Mouse (Mus musculus): ENCODE results near the gene Adamts14. TPM values are rescaled to one million over a fixed set of nuclear protein-coding genes. Genes with fewer than 3 reads are reported as not detected.

Gene Adamts14
- polyA plus RNA-seq, 1 experiment from 2014 or later = 0.28 TPM

- no peak overlapping the region for H3K9ac ChIP-seq (replicated peaks)
- H3K36me3 ChIP-seq = no peaks in the 10 kb centered on the region
- peaks cover 1% of the 10 kb centered on the region for H3K4me1 ChIP-seq (replicated peaks)
- ATAC-seq = no peak
- no peak overlapping the region for H3K4me2 ChIP-seq (replicated peaks)
- no peak overlapping the region for H3K4me3 ChIP-seq (replicated peaks)
- H3K9me3 ChIP-seq = no peaks in the 10 kb centered on the region
- H3K27me3 ChIP-seq = no peaks in the 10 kb centered on the region
- no peak overlapping the region for H3K27ac ChIP-seq
- 44% methylated on average over 6 of the region's 6 CpGs for WGBS
These were observed 122.6 kb downstream of the Adamts14 start for GRCm38 (mm10) chr10:61150616-61151015.

- Histone ChIP-seq H3K27me3 (no peaks in the 10 kb centered on the region), H3K27ac (no peak overlapping the region), H3K36me3 (no peaks in the 10 kb centered on the region), H3K4me3 (replicated peaks) (no peak overlapping the region), H3K9ac (replicated peaks) (no peak overlapping the region), H3K9me3 (no peaks in the 10 kb centered on the region), H3K4me1 (replicated peaks) (peaks cover 7% of the 10 kb centered on the region), H3K4me2 (replicated peaks) (no peak overlapping the region)
- ATAC-seq = no peak
- WGBS = 88% methylated on average over 3 of the region's 3 CpGs
These were observed 123.8 kb downstream of the Adamts14 start for GRCm38 (mm10) chr10:61149476-61149875.

GRCm38 (mm10) chr10:61147157-61148040 is 125.8 kb downstream of the Adamts14 start, which contains the start of gene Sgpl1:
TSS of gene Sgpl1 (minus strand) at chr10:61147703.
- no peaks in the 10 kb centered on the region for H3K9me3 ChIP-seq
- H3K27ac ChIP-seq = peak within 1 kb of the TSS; percentile 97
- ATAC-seq = peak; percentile 88
- H3K27me3 ChIP-seq = no peaks in the 10 kb centered on the region
- peak within 1 kb of the TSS; percentile 92 for H3K4me3 ChIP-seq (replicated peaks)
- WGBS = under 1% methylated on average over 82 of the region's 82 CpGs
- H3K4me2 ChIP-seq (replicated peaks) = peak within 1 kb of the TSS; percentile 73
- H3K9ac ChIP-seq (replicated peaks) = peak within 1 kb of the TSS; percentile 95
- no peaks in the 10 kb centered on the region for H3K36me3 ChIP-seq
- peaks cover 10% of the 10 kb centered on the region for H3K4me1 ChIP-seq (replicated peaks)

Other genes with a start within 250 kb of the Adamts14 start
- gene Pcbd1, start 184.1 kb downstream of the Adamts14 start, polyA plus RNA-seq (2015; fragmentation: Nextera tagmentation; extraction: Ambion mirVana) = 31.8 and 32.6 TPM in 2 replicates
- gene Sgpl1, start 125.7 kb downstream of the Adamts14 start, polyA plus RNA-seq (2015; fragmentation: Nextera tagmentation; extraction: Ambion mirVana) = 60.8 and 70.8 TPM in 2 replicates
- 0.17 TPM in 1 of 2 replicates, not detected in the other for gene Tbata, start 101.5 kb downstream of the Adamts14 start, polyA plus RNA-seq (2015; fragmentation: Nextera tagmentation; extraction: Ambion mirVana)
- not detected in 2 replicates for gene Prf1, start 24.4 kb upstream of the Adamts14 start, polyA plus RNA-seq (2015; fragmentation: Nextera tagmentation; extraction: Ambion mirVana)
- 17.5 and 21.1 TPM in 2 replicates for gene Pald1, start 110.1 kb upstream of the Adamts14 start, polyA plus RNA-seq (2015; fragmentation: Nextera tagmentation; extraction: Ambion mirVana)
- gene Nodal, start 144.5 kb upstream of the Adamts14 start, polyA plus RNA-seq (2015; fragmentation: Nextera tagmentation; extraction: Ambion mirVana) = not detected in 2 replicates
- 75.5 and 83.2 TPM in 2 replicates for gene Eif4ebp2, start 179.2 kb upstream of the Adamts14 start, polyA plus RNA-seq (2015; fragmentation: Nextera tagmentation; extraction: Ambion mirVana)
- gene Lrrc20, start 202.4 kb upstream of the Adamts14 start, polyA plus RNA-seq (2015; fragmentation: Nextera tagmentation; extraction: Ambion mirVana) = 15.6 and 15.9 TPM in 2 replicates